Mouse (Mus musculus): ENCODE results near the gene Git1.

The Git1 gene

GRCm38 (mm10) chr11:77493512-77494343 is at the start of gene Git1:
Git1 (plus strand) TSS chr11:77493562.
- peak; percentile 64 to 68 for DNase-seq

- DNase-seq, result no peak
Observed at GRCm38 (mm10) chr11:77444939-77445338, 48.4 kb upstream of the Git1 start.

GRCm38 (mm10) chr11:77446628-77447041 is 46.7 kb upstream of the Git1 start:
- peak; percentile 61 to 69 for DNase-seq

GRCm38 (mm10) chr11:77449224-77449623 is 44.1 kb upstream of the Git1 start:
- DNase-seq, result no peak

GRCm38 (mm10) chr11:77451670-77452069 is 41.7 kb upstream of the Git1 start:
- DNase-seq, result no peak

GRCm38 (mm10) chr11:77453388-77453787 is 40.0 kb upstream of the Git1 start:
- no peak for DNase-seq

GRCm38 (mm10) chr11:77455770-77456510 is 37.4 kb upstream of the Git1 start:
- peak; percentile 63 to 69 for DNase-seq

- peak; percentile 74 to 86 for DNase-seq
Observed at GRCm38 (mm10) chr11:77456866-77457265, 36.5 kb upstream of the Git1 start.

- DNase-seq, result no peak
Observed at GRCm38 (mm10) chr11:77461856-77462255, 31.5 kb upstream of the Git1 start.

- DNase-seq, result peak; percentile 52 to 53
Observed at GRCm38 (mm10) chr11:77462283-77463100, 30.9 kb upstream of the Git1 start, which contains the start of gene Coro6. Coro6 (plus strand) TSS chr11:77462411.

GRCm38 (mm10) chr11:77463101-77463445 is 30.3 kb upstream of the Git1 start:
- no peak for DNase-seq

- DNase-seq, result no peak
Observed at GRCm38 (mm10) chr11:77463786-77464185, 29.6 kb upstream of the Git1 start.

GRCm38 (mm10) chr11:77464684-77465083 is 28.7 kb upstream of the Git1 start:
- DNase-seq, result no peak

GRCm38 (mm10) chr11:77465111-77465510 is 28.3 kb upstream of the Git1 start:
- DNase-seq, result no peak

- no peak for DNase-seq
Observed at GRCm38 (mm10) chr11:77466544-77466943, 26.8 kb upstream of the Git1 start.

- DNase-seq, result peak; percentile 68 to 71
Observed at GRCm38 (mm10) chr11:77467157-77467556, 26.2 kb upstream of the Git1 start.

GRCm38 (mm10) chr11:77467784-77468183 is 25.6 kb upstream of the Git1 start:
- peak; percentile 77 to 87 for DNase-seq

- no peak for DNase-seq
Observed at GRCm38 (mm10) chr11:77468397-77468796, 25.0 kb upstream of the Git1 start.

GRCm38 (mm10) chr11:77471407-77471806 is 22.0 kb upstream of the Git1 start:
- DNase-seq, result no peak

- DNase-seq, result no peak
Observed at GRCm38 (mm10) chr11:77472775-77473174, 20.6 kb upstream of the Git1 start.

GRCm38 (mm10) chr11:77476216-77476615 is 17.1 kb upstream of the Git1 start:
- DNase-seq, result no peak

GRCm38 (mm10) chr11:77476895-77477294 is 16.5 kb upstream of the Git1 start:
- no peak for DNase-seq

- peak; percentile 34 to 52 for DNase-seq
Observed at GRCm38 (mm10) chr11:77483043-77483442, 10.3 kb upstream of the Git1 start.
